Mouse (Mus musculus) 3134 (cell line): Measurements from ENCODE around the gene Irs2.
A peak's percentile ranks its signal among the peaks of the same experiment; 100 is the strongest.

Experiments used
- DNase-seq: peaks from one replicate; pipeline ENCODE4 v3.0.0-alpha.2; 2011; ENCODE audit warnings: low spot score; ENCODE audit not compliant: insufficient read length; ENCODE audit errors: extremely low read depth

Irs2 gene

DNA sequence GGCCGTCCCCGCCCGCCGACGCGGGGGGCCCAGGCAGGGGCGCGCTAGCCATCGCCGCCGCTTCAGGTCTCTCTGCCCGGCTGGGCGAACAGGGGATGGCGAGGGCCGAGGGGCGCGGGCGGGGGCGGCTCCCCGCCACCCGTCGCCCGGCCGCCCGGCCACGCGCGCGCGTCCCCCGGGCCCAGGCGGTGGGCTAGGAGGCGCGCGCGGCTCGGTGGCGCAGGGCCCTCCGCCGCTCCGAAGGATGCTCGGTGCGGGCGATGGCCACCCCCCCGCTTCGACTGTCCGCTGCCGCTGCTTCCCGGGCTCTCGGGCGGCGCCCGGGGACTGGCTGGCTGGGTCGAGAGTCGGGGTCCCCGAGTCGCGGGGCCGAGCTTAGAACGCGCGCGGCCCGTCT lies at the start of gene Irs2:
Irs2 (minus strand) TSS at position 80 of the 397 bp plus-strand sequence.
- no peak for DNase-seq

DNA sequence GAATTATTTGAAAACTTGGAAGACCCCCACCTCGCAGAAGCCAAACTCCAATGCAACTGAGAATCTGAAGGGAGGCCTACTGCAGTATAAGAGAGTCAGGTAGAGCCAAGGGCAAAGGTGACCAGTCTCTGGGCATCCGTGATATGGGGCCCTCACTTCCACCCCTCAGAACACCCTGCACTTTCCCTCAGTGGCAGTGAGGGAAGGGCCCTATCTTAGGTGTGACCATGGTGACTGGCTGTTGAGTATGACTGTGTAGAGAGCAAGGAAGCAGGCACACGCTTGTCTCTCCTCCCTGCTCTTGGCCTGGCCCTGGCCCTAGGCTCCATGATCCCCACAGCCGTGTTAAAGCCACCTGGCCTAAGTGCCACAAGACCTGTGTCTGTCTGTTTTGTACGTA lies 48.4 kb upstream of the Irs2 start:
- no peak for DNase-seq

DNA sequence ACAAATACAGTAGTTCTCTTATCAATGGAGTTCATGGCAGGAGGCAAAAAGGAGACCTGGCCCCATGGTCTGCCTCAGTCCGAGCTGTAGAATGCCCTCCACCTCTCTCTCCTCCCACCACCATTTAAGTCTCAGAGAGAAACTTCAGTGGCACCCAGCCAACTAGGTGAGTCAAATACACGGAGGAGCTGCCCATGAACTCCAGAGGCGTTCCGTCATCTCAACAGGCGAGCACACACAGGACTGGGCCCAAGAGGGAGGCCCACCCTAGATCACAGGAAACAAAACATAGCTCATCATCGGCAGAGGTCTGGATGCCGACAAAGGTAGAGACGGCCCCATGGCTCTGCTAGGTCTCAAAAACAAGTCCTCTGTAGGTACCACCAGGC lies 47.9 kb upstream of the Irs2 start:
- no peak for DNase-seq

- DNase-seq, result no peak
Measured at GRCm38 (mm10) chr8:11055557-11056174, 47.4 kb upstream of the Irs2 start.

DNA sequence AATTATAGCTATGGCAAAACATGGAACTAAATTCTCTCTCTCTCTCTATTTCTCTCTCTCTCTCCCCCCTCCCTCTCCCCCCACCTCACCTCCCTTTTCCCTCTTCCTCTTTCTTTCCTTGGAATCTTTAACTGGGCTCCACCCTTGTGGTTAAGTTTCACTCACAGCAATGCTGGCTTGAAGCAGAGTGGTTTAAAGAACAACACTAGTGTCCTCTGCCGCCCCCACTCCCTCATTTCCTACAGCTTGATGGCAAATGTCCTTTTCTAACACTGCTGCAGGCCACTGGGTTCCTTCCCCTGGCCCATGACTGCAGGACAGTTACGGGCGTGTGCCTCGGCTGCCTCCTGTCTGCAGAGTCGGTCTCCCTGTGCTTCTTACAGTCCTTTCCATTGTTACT lies 41.6 kb upstream of the Irs2 start:
- DNase-seq, result no peak

DNA sequence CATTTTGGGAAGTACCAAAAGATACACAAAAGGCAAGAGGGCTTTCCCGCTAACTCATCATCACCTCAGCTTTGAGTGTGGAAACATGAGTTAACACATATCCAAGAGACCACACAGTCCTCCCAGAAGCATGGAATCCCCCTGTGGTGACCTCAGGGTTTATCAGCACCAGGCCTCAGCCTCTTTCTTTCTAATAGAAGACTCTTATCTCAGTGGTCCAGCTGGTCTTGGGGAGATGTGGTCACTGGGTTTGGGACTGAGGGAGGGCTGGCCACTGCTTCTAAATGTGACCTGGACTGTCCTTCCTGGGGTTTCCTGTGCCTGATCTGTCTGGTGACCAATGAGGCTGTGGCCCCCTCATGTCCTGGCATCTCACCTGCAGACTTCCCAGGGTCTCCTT lies 39.6 kb upstream of the Irs2 start:
- DNase-seq, result no peak

- DNase-seq, result peak; percentile 37
Measured at GRCm38 (mm10) chr8:11044660-11045059, 36.4 kb upstream of the Irs2 start.

GRCm38 (mm10) chr8:11043591-11043990 lies 35.3 kb upstream of the Irs2 start:
- no peak for DNase-seq

- DNase-seq, result no peak
Measured at GRCm38 (mm10) chr8:11042872-11043587, 34.8 kb upstream of the Irs2 start.

DNA sequence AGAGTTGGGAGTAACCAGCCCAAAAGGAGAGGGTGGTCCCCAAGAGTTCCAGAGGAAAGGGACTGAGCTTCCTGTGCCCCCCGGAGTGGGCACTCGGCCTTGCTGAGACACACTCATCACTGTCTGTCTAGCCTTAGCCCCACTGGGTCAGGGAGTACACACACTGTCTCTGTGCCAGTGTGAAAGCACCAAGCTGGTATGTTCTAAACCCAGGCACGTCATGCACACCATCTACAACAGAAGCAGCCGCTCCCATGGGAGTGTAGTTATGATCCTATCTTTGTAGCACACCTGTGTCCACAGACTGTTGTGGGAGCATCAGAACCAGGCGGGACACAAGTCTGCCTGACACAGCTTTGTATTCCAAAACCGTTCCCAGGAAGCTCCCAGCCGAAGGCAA lies 31.8 kb upstream of the Irs2 start:
- DNase-seq, result no peak

DNA sequence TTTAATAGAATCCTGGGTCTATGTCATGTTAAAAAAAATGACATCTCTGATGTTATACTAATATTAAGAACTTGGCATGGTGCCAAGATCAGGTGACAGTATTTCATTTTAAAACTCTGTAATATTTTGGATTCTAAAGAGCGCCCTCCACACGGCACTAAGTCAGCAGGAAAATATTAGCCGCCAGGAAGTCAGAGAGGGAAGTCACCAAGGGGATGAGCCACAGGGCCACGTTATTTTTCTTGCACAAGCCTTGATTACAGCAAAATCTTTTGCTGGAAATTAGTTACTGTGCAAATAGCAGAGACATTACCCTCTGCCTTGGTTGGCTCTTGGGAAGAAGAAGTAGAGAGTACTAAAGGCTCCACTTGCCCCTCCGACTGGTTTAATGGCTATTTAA lies 30.5 kb upstream of the Irs2 start:
- DNase-seq, result no peak

DNA sequence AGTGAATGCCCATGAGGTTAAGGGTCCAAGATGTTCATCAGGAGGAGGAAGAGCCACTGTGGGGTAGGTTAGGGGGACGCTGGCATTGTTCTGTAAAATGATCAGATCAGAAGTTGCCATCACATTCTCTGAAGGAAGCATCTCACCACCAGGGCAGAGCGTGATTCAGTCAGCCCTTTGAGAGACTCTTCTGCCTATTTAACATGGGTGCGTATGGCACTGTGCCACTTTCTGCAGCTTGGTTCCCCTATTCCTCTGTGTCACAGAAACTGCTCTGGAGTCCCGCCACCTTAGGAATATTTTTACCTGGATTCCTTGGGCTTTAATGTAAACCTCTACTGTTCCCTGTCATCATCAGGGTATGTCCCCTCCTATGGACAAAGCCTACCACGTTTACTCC lies 30.1 kb upstream of the Irs2 start:
- no peak for DNase-seq

DNA sequence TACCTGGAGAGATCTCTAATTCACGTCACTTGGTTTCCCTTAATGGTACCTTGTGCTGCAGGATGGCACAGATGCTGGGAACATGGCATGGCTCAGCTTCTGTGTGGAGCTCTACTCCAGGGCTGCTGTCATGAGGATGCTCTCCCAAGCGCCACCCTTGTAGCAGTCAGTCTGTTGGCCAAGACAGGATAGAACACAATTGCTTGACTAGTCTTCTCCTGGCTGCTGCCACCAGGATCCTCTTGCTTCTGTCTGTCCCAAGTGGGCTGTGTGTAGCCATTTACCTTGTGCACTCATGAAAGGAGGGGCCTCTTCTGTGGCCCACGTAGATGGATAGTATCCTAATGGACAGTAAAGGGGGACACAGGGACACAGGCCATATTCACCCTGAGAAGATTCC lies 28.5 kb upstream of the Irs2 start:
- DNase-seq, result no peak

DNA sequence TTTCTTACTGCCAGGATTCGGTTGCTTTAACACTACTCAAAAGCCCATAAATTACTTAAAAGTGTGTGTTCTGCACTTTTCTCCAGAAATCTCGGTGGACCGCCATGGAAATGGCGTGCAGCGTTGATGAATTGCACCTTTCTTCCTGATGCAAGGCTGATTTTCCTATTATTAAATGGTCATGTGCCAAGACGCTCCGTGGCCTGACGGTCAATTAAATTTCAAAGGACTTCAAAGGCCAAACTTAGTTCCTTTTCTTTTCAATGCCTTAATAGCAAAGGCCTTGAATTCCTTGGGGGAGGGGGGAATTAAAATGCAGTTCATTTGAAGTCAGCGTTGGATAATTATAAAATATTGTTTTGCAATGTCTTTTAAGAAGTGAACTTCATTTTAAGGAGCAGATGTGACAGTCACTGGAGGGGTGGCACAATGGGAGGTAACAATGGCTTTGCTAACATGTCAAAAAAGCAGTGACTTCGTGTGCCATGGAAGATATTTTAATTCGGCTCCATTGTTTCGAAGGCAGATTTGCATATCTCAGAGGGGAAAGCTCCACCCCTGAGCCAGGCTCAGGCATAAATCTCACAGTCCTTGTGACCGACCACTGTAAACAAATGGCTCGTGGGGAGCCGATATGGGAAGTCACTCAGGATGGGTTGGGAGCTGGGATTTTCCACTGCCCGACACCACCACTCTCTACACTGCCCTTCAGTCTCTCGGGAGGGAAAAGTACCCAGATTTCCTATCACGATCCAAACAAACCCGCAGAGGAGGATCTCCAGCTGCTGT lies 27.6 kb upstream of the Irs2 start:
- no peak for DNase-seq

DNA sequence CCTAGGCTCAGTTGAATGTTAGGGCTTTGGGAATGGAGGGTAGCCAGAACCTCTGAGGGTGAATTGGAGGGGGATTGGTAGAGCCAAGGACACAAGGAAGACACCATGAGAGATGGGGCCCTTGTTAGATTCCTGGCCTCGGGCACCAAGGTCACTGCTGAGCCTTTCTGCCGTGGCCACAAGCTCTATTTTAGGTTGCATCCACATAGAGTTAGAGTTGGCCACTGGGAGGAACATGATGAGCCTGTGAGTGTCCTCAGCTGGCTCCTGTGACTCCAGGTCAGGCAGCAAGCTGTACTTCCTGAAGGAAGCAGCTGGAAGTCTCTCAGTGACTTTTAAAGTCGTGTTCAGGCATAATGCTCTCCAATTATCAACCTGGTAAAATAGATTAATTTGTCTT lies 16.6 kb upstream of the Irs2 start:
- no peak for DNase-seq

DNA sequence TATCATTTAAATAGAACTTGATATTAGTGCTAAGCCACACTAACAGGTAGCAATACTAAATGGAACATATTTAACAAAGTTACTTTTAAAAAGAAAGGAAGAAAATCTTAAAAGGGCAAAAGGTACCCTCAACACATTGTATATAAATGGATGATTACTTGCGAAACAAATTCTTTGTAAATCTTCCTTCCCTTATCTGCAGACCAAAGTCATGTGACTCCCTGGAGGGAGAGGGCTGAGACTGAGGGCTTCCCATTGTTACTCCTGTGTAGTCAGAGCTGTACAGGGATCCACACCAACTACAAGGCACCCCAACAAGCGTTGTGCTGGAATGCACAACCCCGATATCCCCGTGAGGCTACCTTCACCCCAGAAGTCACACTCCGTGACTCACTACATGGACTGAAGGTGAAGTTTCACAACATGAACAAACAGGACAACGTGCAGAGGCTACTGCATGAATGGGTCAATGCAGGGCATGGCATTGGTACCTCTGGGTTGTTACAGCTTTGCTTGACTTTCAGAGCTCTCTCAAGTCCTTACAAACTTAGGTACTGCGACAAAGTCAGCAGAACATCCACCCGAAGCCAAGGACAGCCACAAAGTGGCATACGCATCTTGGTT lies 12.8 kb upstream of the Irs2 start:
- no peak for DNase-seq

GRCm38 (mm10) chr8:11015622-11016021 lies 7.4 kb upstream of the Irs2 start:
- no peak for DNase-seq

GRCm38 (mm10) chr8:11013258-11013657 lies 5.0 kb upstream of the Irs2 start:
- peak; percentile 35 for DNase-seq

DNA sequence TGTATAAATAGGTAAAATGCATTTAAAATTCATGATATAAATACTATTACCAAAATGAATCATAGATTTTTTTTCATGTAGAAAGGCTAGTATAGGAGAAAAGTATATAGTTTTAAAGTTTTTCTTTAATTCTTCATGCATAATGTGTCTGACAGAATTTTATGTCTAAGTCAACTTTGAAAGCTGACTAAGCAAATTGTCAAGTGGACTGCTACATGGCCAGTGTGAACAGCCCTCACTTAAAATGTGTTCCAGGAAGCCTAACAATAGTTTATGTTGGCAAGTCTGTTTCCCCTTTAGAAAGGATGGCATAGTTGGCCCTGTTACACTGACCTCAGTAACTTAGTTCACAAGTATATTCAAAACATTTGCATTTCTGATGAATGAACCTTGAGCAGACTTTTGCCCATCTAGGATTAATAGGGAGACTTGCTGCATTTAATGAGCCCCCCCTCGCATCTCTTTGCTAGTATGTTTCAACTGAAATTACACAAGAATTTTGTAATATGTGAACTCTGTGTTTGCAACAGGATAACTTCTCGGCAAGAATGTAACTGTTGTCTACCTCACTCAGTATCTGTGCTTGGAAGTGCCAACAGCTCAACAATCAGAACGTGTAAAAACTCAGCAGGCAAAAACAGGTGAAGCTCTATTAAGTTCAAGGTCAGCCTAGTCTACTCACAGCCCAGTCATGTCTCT lies 3.7 kb upstream of the Irs2 start:
- no peak for DNase-seq

GRCm38 (mm10) chr8:11010913-11011605 lies 2.8 kb upstream of the Irs2 start:
- DNase-seq, result no peak
